Mouse (Mus musculus): Measurements from ENCODE around the gene Supt20. TPM values are rescaled to one million over a fixed set of nuclear protein-coding genes. Genes with fewer than 3 reads are reported as not detected.

Supt20 gene
- polyA plus RNA-seq, 1 experiment from 2014 or later: 42.0 TPM

Other genes starting within 250 kb of the Supt20 start
- not detected in 3 replicates for gene Gm21958, start 21.5 kb downstream of the Supt20 start, polyA plus RNA-seq (2018)
- 23.8 to 55.0 TPM (median 49.3 TPM) in 3 replicates for gene Exosc8, start 42.6 kb downstream of the Supt20 start, polyA plus RNA-seq (2018)
- gene Alg5, start 42.7 kb downstream of the Supt20 start, polyA plus RNA-seq (2018): 39.5 to 52.5 TPM (median 47.8 TPM) in 3 replicates
- gene Smad9, start 62.8 kb downstream of the Supt20 start, polyA plus RNA-seq (2018): 0.04 TPM in 1 of 3 replicates, not detected in the others
- gene Rfxap, start 115.0 kb downstream of the Supt20 start, polyA plus RNA-seq (2018): 21.3 to 22.8 TPM (median 22.0 TPM) in 3 replicates
- gene Sertm1, start 223.1 kb downstream of the Supt20 start, polyA plus RNA-seq (2018): not detected in 3 replicates

Measured in macrophage (primary cell).